Mouse (Mus musculus) embryo, embryonic 10 days (tissue): ENCODE measurements around the gene Krtap4-2.
"Not testable (repeated sequence)": the region's sequence is repeated elsewhere in the genome, so short reads cannot be mapped to it uniquely, and the experiment has no call there.

ENCODE experiments used
- DNase-seq: peaks from one replicate; pipeline ENCODE4 v3.0.0-alpha.2; 2015; ENCODE audit warnings: low spot score

Gene Krtap4-2

DNA sequence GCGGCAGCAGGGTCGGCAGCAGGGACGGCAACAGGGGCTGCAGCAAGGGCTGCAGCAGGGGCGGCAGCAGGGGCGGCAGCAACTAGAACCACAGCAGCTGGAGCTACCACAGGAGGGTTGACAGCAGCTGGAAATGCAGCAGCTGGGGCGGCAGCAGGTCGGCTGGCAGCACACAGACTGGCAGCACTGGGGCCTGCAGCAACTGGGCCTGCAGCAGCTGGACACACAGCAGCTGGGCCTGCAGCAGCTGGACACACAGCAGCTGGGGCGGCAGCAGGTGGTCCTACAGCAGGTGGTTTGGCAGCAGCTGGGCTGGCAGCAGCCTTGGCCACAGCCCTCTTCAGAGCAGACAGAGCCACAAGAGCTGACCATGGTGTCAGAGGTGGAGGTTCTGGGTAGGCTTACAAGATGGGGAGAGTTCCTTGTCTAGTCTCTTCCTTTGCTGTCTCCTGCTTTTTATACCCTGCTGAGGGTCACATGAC is at the start of gene Krtap4-2:
Gene Krtap4-2, minus strand, starts transcription at position 432 of the 482 bp plus-strand sequence.
- no peak for DNase-seq

GRCm38 (mm10) chr11:99683481-99683880 is 48.6 kb upstream of the Krtap4-2 start:
- no peak for DNase-seq

GRCm38 (mm10) chr11:99665860-99666259 is 31.0 kb upstream of the Krtap4-2 start, which contains the start of gene Krtap4-6:
Krtap4-6 (minus strand) TSS chr11:99665960.
- DNase-seq = no peak

- DNase-seq = no peak
Observed at GRCm38 (mm10) chr11:99662802-99663201, 27.9 kb upstream of the Krtap4-2 start.

- DNase-seq = no peak
Observed at GRCm38 (mm10) chr11:99659256-99659655, 24.4 kb upstream of the Krtap4-2 start.

- not testable (repeated sequence) for DNase-seq
Observed at GRCm38 (mm10) chr11:99658467-99659010, 23.7 kb upstream of the Krtap4-2 start, which contains the start of gene Gm11563. Gm11563 (minus strand) TSS chr11:99658960.

DNA sequence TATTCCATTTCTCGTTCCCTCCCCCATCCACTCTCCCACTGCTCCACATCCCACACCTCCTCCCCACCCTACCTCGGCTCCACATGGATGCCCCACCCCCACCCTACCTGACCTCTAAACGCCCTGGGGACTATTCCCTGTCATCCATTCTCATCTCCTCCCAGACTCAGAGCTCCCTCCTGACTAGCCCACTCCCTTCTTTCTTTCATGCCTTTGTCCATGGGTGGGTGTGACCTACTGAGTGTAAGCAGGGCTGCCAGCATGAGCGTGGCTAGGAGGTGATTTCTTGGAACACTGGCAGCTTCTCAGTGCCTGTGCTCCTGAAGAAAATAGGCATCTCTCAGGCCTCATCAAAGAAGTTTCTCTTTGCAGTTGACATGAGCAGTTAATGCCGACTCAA is 22.2 kb upstream of the Krtap4-2 start:
- DNase-seq = no peak

DNA sequence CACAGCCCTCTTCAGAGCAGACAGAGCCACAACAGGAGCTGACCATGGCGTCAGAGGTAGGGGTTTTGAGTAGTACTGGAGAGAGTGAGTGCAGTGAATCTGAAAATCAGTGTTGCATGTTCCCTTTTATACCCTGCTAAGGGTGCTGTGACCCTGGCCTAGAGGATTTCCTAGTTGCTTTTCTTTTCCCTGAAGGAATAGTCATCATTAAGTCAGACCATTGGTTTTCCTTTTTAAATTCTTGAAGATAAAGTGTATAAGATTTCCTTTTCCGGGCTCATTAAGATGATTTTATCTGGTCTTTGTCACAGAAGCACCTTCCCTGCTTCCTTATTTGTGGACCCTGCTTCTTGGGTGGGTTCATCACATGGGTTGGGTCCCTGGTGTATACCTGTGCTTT is 15.3 kb upstream of the Krtap4-2 start, which contains the start of gene Gm11555:
Gene Gm11555, minus strand, starts transcription at position 101 of the 400 bp plus-strand sequence.
- no peak for DNase-seq

DNA sequence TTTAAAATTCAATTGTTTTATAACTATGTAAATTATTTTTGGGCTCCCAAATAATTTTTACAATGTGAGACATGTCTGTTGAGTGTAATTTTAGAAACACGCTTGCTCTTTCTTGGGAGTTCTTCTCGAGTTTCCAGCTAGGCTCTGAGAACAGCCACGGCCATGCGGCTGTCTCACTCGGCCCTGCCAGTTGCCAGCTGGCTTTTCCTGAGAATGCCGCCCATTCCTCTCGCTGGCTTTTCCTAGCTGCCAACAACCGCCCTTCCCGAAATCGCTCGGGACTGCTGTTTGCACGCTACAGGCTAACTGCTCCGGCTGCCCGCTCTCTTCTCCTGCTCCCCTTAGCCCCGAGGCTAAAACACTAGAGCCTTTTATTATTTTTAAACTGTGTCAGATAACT is 11.6 kb upstream of the Krtap4-2 start:
- DNase-seq = no peak

- no peak for DNase-seq
Observed at GRCm38 (mm10) chr11:99644351-99644750, 9.5 kb upstream of the Krtap4-2 start.

GRCm38 (mm10) chr11:99643635-99644139 is 8.8 kb upstream of the Krtap4-2 start, which contains the start of gene Krtap4-7:
Krtap4-7 (minus strand) TSS chr11:99644089.
- not testable (repeated sequence) for DNase-seq

- DNase-seq = no peak
Observed at GRCm38 (mm10) chr11:99640926-99641325, 6.0 kb upstream of the Krtap4-2 start.

DNA sequence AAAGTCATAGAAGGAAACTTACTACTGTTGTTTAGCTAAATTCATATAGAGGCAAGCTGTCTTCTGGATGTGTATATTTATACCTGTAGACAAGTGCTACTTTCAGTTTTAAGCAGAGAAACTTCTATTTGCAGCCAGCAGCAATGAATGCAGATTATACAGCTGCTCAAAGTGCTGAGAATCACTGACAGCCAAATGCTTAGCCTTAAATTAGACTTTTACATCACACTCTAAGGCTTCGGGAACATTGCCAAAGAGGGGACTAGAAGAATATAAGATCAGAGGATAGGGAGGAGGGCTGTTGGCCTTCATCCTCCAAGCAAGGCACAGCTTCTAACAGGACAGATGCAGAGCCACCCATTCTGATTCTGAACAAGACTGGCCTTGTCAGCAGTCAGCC is 2.2 kb upstream of the Krtap4-2 start:
- DNase-seq = no peak

GRCm38 (mm10) chr11:99633293-99633692 is 1.6 kb downstream of the Krtap4-2 start:
- no peak for DNase-seq

DNA sequence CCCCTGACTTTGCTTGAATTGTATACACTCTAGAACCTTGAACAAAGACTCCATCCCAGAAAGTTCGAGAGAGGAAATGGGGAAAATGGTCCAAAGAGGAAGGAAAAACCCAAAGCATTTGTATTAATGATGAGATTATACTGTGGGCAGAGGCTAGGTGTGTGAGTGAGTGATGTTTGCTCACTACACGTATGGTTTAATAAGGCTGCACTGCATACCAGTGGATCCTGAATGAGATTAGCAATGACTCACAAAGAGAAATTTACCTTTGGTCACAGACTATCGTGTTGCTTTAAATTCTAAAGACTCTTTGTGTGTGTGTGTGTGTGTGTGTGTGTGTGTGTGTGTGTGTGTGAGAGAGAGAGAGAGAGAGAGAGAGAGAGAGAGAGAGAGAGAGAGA is 4.0 kb downstream of the Krtap4-2 start:
- DNase-seq = no peak

DNA sequence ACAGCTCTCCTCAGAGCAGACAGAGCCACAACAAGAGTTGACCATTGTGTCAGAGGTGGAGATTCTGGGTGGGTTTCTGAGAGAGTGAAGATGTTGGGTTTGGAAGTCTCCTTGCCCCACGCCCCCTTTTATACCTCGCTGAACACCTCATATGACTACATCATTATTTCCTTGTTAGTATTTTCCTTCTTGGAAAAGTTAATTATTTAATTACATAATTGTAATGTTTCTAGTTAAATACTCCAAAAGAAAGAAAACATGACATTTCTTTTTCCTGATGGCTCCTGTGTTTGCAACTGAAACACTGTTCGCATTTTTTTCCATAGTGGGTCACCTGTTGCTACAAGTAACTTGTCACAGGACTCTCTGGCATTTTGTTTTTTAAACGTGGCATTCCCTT is 6.7 kb downstream of the Krtap4-2 start, which contains the start of gene Krtap4-1:
Gene Krtap4-1, minus strand, starts transcription at position 101 of the 400 bp plus-strand sequence.
- DNase-seq = no peak

DNA sequence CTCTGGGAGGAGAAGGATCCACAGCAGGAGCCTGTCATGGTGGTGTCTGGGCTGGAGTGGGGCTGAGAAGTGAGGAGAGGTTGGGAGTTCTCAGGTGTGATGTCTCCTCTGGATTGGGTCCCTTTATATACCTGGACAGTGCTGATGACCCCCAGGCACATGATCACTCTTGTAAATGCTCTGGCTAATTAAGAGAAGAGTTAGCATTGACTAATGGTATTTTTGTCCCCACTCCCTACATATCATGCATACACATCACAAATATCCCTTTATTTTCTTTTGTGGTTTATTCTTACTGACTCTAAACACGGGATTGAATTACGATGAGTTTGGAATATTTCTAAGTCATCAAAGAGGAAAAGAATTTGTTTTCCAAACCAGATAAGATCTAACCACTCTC is 14.5 kb downstream of the Krtap4-2 start, which contains the start of gene Gm11562:
Gene Gm11562, minus strand, starts transcription at position 101 of the 400 bp plus-strand sequence.
- no peak for DNase-seq

GRCm38 (mm10) chr11:99614796-99615363 is 20.0 kb downstream of the Krtap4-2 start, which contains the start of gene Krtap2-4:
Krtap2-4 (minus strand) TSS chr11:99614846.
- DNase-seq = no peak

DNA sequence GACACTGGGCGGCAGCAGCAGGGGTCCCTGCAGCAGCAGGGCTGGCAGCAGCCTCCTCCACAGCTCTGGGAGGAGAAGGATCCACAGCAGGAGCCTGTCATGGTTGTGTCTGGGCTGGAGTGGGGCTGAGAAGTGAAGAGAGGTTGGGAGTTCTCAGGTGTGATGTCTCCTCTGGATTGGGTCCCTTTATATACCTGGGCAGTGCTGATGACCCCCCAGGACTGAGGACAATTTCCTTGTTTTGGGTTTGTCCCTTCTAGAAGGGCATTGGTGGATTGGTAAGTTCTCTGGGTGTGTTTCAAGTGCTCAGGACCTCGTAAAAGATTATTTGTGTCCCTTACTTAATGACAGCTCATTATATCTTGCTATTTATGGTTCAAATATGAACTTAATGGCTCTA is 24.8 kb downstream of the Krtap4-2 start, which contains the start of gene Gm11937:
Gene Gm11937, minus strand, starts transcription at position 101 of the 400 bp plus-strand sequence.
- DNase-seq = not testable (repeated sequence)

GRCm38 (mm10) chr11:99609126-99609525 is 25.8 kb downstream of the Krtap4-2 start:
- DNase-seq = no peak

GRCm38 (mm10) chr11:99603208-99603607 is 31.7 kb downstream of the Krtap4-2 start, which contains the start of gene Gm11938:
Gm11938 (minus strand) TSS chr11:99603308.
- not testable (repeated sequence) for DNase-seq

- not testable (repeated sequence) for DNase-seq
Observed at GRCm38 (mm10) chr11:99597742-99598141, 37.1 kb downstream of the Krtap4-2 start, which contains the start of gene Krtap9-3. Krtap9-3 (minus strand) TSS chr11:99598105.

GRCm38 (mm10) chr11:99590981-99591380 is 43.9 kb downstream of the Krtap4-2 start, which contains the start of gene Krtap1-3:
Krtap1-3 (minus strand) TSS chr11:99591339.
- DNase-seq = no peak
